Mouse (Mus musculus): ENCODE data around the gene A630095N17Rik.

DNA sequence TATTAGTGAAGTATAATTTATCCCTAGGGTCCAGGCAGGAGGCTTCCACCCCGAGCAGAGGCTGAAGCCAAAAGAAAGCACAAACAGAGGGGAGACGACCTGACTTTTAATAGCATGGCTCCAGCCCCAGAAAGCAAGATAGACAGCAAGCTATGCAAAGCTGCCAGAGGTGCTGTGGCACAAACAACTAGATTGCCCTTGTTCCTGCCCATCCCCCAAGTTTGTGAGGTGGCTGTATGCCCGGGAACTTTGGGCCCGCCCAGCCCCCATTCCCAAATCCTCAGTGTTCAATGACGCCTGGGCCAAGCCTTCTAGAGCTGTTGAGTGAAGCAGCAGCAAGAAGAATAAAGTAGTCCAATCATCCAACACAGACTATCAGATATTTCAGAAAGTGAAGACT, 17.0 kb downstream of the A630095N17Rik start:
- no peak for TF ChIP-seq MAX (IDR thresholded peaks at IDR 0.05; ENCODE audit: low read length)
- no peak for TF ChIP-seq CTCF (conservative IDR thresholded peaks at IDR 0.05 in 1 of 2, IDR thresholded peaks at IDR 0.05 in 1 of 2; ENCODE audit: low read depth in 2 of 2, low read length in 2 of 2)
- TF ChIP-seq POLR2A (IDR thresholded peaks at IDR 0.05; ENCODE audit: low read depth, low read length): no peak
- TF ChIP-seq EP300 (IDR thresholded peaks at IDR 0.05; ENCODE audit: low read length): no peak
- no peak for TF ChIP-seq ZNF384 (IDR thresholded peaks at IDR 0.05; ENCODE audit: low read depth, low read length)
- no peak for TF ChIP-seq ELF1 (IDR thresholded peaks at IDR 0.05; ENCODE audit: low read depth, low read length)
- no peak for TF ChIP-seq MYC (IDR thresholded peaks at IDR 0.05; ENCODE audit: low read depth, low read length)
- TF ChIP-seq TCF12 (IDR thresholded peaks at IDR 0.05; ENCODE audit: low read depth, low read length): no peak
- TF ChIP-seq RAD21 (IDR thresholded peaks at IDR 0.05; ENCODE audit: low read depth, low read length): no peak
- TF ChIP-seq NELFE (IDR thresholded peaks at IDR 0.05; ENCODE audit: low read depth, low read length): no peak
- TF ChIP-seq USF2 (conservative IDR thresholded peaks at IDR 0.05; ENCODE audit: low read depth, low read length): no peak
- TF ChIP-seq HCFC1 (IDR thresholded peaks at IDR 0.05; ENCODE audit: low read depth, low read length): no peak
- TF ChIP-seq MAFK (IDR thresholded peaks at IDR 0.05; ENCODE audit: insufficient replicate concordance, low read length): no peak
